Mouse (Mus musculus): ENCODE measurements at regions not wholly inside any gene's neighbourhood (a gene's known extent, or its start where the extent isn't known, plus 50 kb on each side); places are given as distances from the start of the nearest gene placed in this dataset.

DNA sequence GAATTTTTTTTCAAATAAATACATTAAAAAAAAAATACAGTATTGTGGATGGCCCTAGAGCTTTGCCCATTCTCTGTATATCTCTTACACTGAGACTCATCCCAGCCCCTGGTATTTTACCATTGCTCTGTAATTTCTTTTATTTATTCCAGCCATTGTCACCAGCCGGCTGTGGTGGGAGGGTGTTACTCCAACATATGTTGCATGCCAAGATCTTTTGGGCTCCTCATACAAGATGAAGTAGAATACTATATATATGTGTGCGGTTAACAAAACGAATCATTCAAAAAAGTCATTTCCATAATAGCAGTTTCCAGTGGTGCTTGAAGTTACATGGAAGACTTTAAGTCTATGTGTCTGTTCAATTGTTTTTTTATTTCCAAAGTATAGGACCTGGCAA, 268.0 kb upstream of the Npvf start:
- TF ChIP-seq CTCF (conservative IDR thresholded peaks at IDR 0.05; ENCODE audit: insufficient read depth, insufficient read length, low read depth, low read length): no peak
- TF ChIP-seq POLR2A (IDR thresholded peaks at IDR 0.05; ENCODE audit: low read depth, low read length): no peak

All from kidney, adult 2 months (tissue).